Mouse (Mus musculus) kidney, postnatal 0 days (tissue): Measurements from ENCODE around the gene Psmd9. TPM values are rescaled to one million over a fixed set of nuclear protein-coding genes. Genes with fewer than 3 reads are reported as not detected.

Experiments used
- ATAC-seq: fragments of 200-750 bp; cut with Nextera tagmentation; replicated peaks from 2 replicates; pipeline ENCODE4 v1.8.0; 2017; ENCODE audit warnings: low read depth, moderate number of reproducible peaks, moderate TSS enrichment, moderate library complexity; ENCODE audit not compliant: low FRiP score
- DNase-seq: peaks from one replicate; pipeline ENCODE4 v3.0.0-alpha.2; 2016; ENCODE audit warnings: low spot score
- H3K27ac ChIP-seq: fragments of 300-500 bp; sonication (generic); 2 replicates; pipeline ENCODE4 v1.5.1; 2014; ENCODE audit warnings: mild to moderate bottlenecking
- H3K27me3 ChIP-seq: fragments of 300-500 bp; sonication (generic); 2 replicates; pipeline ENCODE4 v1.6.1; 2014; ENCODE audit warnings: low read length, mixed read lengths; ENCODE audit not compliant: insufficient read depth
- H3K36me3 ChIP-seq: fragments of 300-500 bp; sonication (generic); 2 replicates; pipeline ENCODE4 v1.6.1; 2014; ENCODE audit warnings: low read length, mixed read lengths; ENCODE audit not compliant: insufficient read depth
- H3K4me1 ChIP-seq: fragments of 300-500 bp; sonication (generic); replicated peaks from 2 replicates; pipeline ENCODE4 v1.6.1; 2014; ENCODE audit warnings: antibody characterized with exemption, low read length, mixed read lengths; ENCODE audit not compliant: insufficient read depth
- H3K4me2 ChIP-seq: fragments of 300-500 bp; sonication (generic); 2 replicates; pipeline ENCODE4 v1.6.1; 2014; ENCODE audit warnings: mild to moderate bottlenecking, low read length, moderate library complexity, mixed read lengths
- H3K4me3 ChIP-seq: fragments of 300-500 bp; sonication (generic); replicated peaks from 2 replicates; pipeline ENCODE4 v1.5.1; 2014; ENCODE audit warnings: low read depth, low read length
- H3K9ac ChIP-seq: fragments of 300-500 bp; sonication (generic); 2 replicates; pipeline ENCODE4 v1.6.1; 2014; ENCODE audit warnings: low read depth, low read length
- H3K9me3 ChIP-seq: fragments of 300-500 bp; sonication (generic); replicated peaks from 2 replicates; pipeline ENCODE4 v1.6.1; 2016; ENCODE audit warnings: low read length, inconsistent platforms, mixed read lengths
- CTCF ChIP-seq: IDR thresholded peaks from 2 replicates; pipeline ENCODE4 v1.5.1; 2016; ENCODE audit warnings: antibody characterized with exemption, low read depth, mild to moderate bottlenecking, moderate library complexity
- WGBS: fragments of 180-500 bp; shearing (Covaris S2); extraction: QIAGEN DNeasy Blood & Tissue Kit; methylation state at CpG from one replicate; pipeline ENCODE4 v1.1.7; 2014; 5-methylcytosine and 5-hydroxymethylcytosine counted together
- polyA plus RNA-seq: library from polyadenylated mRNA; unstranded; fragments of >200 nt; fragmentation: Nextera tagmentation; extraction: Ambion mirVana; gene quantifications from 2 replicates; pipeline ENCODE4 v1.2.1, GENCODE M21; 2015

Psmd9 gene
- polyA plus RNA-seq, 1 experiment from 2014 or later = 77.4 TPM

GRCm38 (mm10) chr5:123167591-123167990 lies 1.6 kb upstream of the Psmd9 start:
- Histone ChIP-seq H3K9me3 (no peaks in the 10 kb centered on the region), H3K4me1 (peaks cover 7% of the 10 kb centered on the region; the same call in 1 of the 2 replicates), H3K4me3 (no peak overlapping the region), H3K36me3 (peaks cover 38% of the 10 kb centered on the region), H3K27me3 (no peaks in the 10 kb centered on the region), H3K4me2 (no peak overlapping the region), H3K27ac (no peak overlapping the region), H3K9ac (no peak overlapping the region)
- no peak for DNase-seq
- no peak for TF ChIP-seq CTCF
- 71% methylated on average over 5 of the region's 5 CpGs for WGBS
- no peak for ATAC-seq

- TF ChIP-seq CTCF = no peak
These were observed 1.2 kb downstream of the Psmd9 start for GRCm38 (mm10) chr5:123170365-123170764.

DNA sequence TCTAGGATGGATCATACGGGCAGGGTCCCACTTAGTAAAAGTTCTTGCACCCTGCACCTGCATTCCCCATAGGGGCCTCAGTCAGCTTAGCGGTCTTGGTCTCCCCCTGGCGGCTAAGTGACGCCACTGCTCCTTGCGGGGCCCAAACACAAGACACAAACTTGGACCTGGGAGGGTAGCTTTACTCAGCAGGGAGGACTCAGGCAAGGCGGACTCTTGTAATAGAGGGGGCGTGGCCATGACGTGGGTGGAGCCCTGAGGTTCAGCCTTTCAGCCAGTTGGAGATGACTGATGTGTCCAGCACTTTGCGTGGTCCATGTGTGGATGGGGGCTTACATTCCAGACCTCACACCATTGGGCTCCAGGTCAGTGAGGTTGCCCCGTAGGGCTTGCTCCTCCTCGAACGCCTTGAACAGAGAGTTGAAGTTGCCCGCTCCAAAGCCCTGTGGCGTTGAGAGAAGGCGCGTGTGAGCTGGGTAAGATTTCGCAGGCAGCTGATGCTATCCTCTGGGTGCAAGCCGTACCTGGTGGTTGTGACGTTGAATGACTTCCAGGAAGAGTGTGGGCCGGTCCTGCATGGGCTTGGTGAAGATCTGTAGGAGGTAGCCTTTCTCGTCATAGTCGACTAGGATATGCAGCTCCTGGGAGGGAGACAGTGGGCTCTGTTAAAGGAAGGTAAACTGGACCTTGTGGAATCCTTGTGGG lies 2.6 kb downstream of the Psmd9 start:
- DNase-seq (peak; percentile 97), ATAC-seq (peak; percentile 88)
- H3K36me3 ChIP-seq = 0 out of 2 replicates have a peak, but pooled peaks cover 7% of the 10 kb centered on the region
- no peak overlapping the region for H3K27ac ChIP-seq
- no peak overlapping the region for H3K9ac ChIP-seq
- H3K4me2 ChIP-seq = peak overlapping the region; percentile 57
- H3K27me3 ChIP-seq = no peaks in the 10 kb centered on the region
- H3K4me1 ChIP-seq = peaks cover 7% of the 10 kb centered on the region; the same call in 1 of the 2 replicates
- peak; percentile 100 for TF ChIP-seq CTCF
- no peaks in the 10 kb centered on the region for H3K9me3 ChIP-seq
- 10% methylated on average over 22 of the region's 22 CpGs for WGBS
- peak overlapping the region; percentile 16; the same call in 1 of the 2 replicates for H3K4me3 ChIP-seq

More at GRCm38 (mm10) chr5:123170365-123170764, 1.2 kb downstream of the Psmd9 start:
- Histone ChIP-seq H3K4me3 (no peak overlapping the region), H3K4me2 (no peak overlapping the region), H3K4me1 (peaks cover 7% of the 10 kb centered on the region; the same call in 1 of the 2 replicates), H3K36me3 (peaks cover 18% of the 10 kb centered on the region), H3K9ac (no peak overlapping the region), H3K9me3 (no peaks in the 10 kb centered on the region), H3K27me3 (no peaks in the 10 kb centered on the region), H3K27ac (0 out of 2 replicates have a peak overlapping the region, but pooled peaks have one; percentile 1)
- 57% methylated on average over 9 of the region's 9 CpGs for WGBS
- DNase-seq (no peak), ATAC-seq (no peak)

DNA sequence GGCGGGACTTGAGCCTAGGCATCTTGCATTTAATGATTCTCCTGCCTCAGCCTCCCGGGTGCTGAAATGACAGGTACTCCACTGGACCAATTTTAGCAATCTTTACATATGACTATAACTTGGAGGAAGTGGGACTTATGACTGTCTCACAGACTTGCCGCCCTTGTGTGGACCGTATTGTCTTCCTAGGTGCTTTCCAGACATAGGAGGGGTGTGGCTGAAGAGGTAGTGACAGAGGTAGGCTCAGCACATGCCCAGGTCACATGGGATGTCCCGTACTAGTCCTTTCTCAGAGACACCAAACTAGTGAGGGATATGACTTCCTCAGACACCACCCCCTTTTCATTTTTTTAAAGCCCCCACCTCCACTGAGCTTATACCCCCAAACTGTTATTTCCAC lies 9.6 kb downstream of the Psmd9 start:
- Histone ChIP-seq H3K4me1 (no peaks in the 10 kb centered on the region), H3K4me2 (no peak overlapping the region), H3K9me3 (no peaks in the 10 kb centered on the region), H3K36me3 (no peaks in the 10 kb centered on the region), H3K27me3 (no peaks in the 10 kb centered on the region), H3K9ac (no peak overlapping the region), H3K27ac (no peak overlapping the region), H3K4me3 (no peak overlapping the region)
- DNase-seq (no peak), ATAC-seq (no peak)
- 90% methylated on average over 5 of the region's 5 CpGs for WGBS
- TF ChIP-seq CTCF = no peak

- WGBS = 90% methylated on average over 15 of the region's 15 CpGs
- no peak for DNase-seq
- no peak for ATAC-seq
These were observed 11.2 kb downstream of the Psmd9 start for GRCm38 (mm10) chr5:123180390-123180789.

GRCm38 (mm10) chr5:123181536-123181935 lies 12.3 kb downstream of the Psmd9 start:
- H3K4me1 ChIP-seq = no peaks in the 10 kb centered on the region
- no peak for TF ChIP-seq CTCF
- no peak overlapping the region for H3K4me3 ChIP-seq
- WGBS = 73% methylated on average over 6 of the region's 6 CpGs
- no peak for DNase-seq
- H3K9me3 ChIP-seq = no peaks in the 10 kb centered on the region
- H3K9ac ChIP-seq = no peak overlapping the region
- no peaks in the 10 kb centered on the region for H3K27me3 ChIP-seq
- no peak overlapping the region for H3K27ac ChIP-seq
- no peaks in the 10 kb centered on the region for H3K36me3 ChIP-seq
- ATAC-seq = peak; percentile 61
- H3K4me2 ChIP-seq = no peak overlapping the region

More at GRCm38 (mm10) chr5:123180390-123180789, 11.2 kb downstream of the Psmd9 start:
- no peak overlapping the region for H3K4me3 ChIP-seq
- no peak overlapping the region for H3K27ac ChIP-seq
- no peaks in the 10 kb centered on the region for H3K36me3 ChIP-seq
- no peaks in the 10 kb centered on the region for H3K4me1 ChIP-seq
- no peak overlapping the region for H3K9ac ChIP-seq
- no peak for TF ChIP-seq CTCF
- H3K27me3 ChIP-seq = no peaks in the 10 kb centered on the region
- H3K4me2 ChIP-seq = no peak overlapping the region
- no peaks in the 10 kb centered on the region for H3K9me3 ChIP-seq

DNA sequence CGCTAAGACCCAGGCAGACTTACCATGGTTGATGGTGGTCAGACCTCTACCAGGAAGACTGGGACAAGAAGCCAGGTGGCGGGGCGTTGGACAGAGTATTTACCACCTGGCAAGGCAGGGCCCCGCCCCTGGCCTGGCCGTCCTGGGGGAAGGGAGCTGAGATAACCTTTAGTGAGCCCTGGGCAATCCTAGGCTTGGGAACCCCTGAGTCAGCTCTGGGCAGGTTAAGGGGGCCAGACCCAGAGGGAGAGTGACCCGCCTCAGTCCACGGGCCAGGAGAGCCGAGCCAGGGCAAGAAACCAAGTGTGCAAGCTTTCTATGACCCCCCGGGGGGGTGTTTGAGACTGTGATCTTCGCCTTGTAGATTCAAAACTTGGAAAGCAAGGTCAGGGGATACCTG lies 13.4 kb downstream of the Psmd9 start, which contains the start of gene Hpd:
Hpd (minus strand) TSS at position 77 of the 400 bp plus-strand sequence.
- DNase-seq = no peak
- H3K9ac ChIP-seq = no peak within 1 kb of the TSS
- no peaks in the 10 kb centered on the region for H3K36me3 ChIP-seq
- TF ChIP-seq CTCF = no peak
- H3K4me3 ChIP-seq = no peak within 1 kb of the TSS
- no peak within 1 kb of the TSS for H3K4me2 ChIP-seq
- 76% methylated on average over 10 of the region's 10 CpGs for WGBS
- H3K27me3 ChIP-seq = no peaks in the 10 kb centered on the region
- ATAC-seq = no peak
- no peaks in the 10 kb centered on the region for H3K4me1 ChIP-seq
- no peaks in the 10 kb centered on the region for H3K9me3 ChIP-seq
- H3K27ac ChIP-seq = no peak within 1 kb of the TSS
